Mouse (Mus musculus): ENCODE measurements around the gene Lhfpl5. TPM values are rescaled to one million over a fixed set of nuclear protein-coding genes. Genes with fewer than 3 reads are reported as not detected.

Lhfpl5 gene
- total RNA-seq, 2 experiments from 2014 or later, result 1.4 to 2.8 TPM

- intact Hi-C loops (cut with DNase I), result no loop called here
- DNase-seq (ENCODE audit: low spot score in 2 of 2), result no peak
These were observed 7.9 kb upstream of the Lhfpl5 start for GRCm38 (mm10) chr17:28567541-28567940.

GRCm38 (mm10) chr17:28571868-28572267 is 3.6 kb upstream of the Lhfpl5 start:
- intact Hi-C loops (cut with DNase I), result no loop called here
- DNase-seq (ENCODE audit: low spot score in 2 of 2), result no peak

GRCm38 (mm10) chr17:28572521-28572920 is 2.9 kb upstream of the Lhfpl5 start:
- DNase-seq (ENCODE audit: low spot score in 2 of 2), result no peak

GRCm38 (mm10) chr17:28572941-28573340 is 2.5 kb upstream of the Lhfpl5 start:
- intact Hi-C loops (cut with DNase I), result no loop called here
- peak in 1 of 2 experiments; percentile 74 for DNase-seq (ENCODE audit: low spot score in 2 of 2)

More at GRCm38 (mm10) chr17:28572521-28572920, 2.9 kb upstream of the Lhfpl5 start:
- intact Hi-C loops (cut with DNase I), result no loop called here

- intact Hi-C loops (cut with DNase I), result no loop called here
- no peak for DNase-seq (ENCODE audit: low spot score in 2 of 2)
These were observed 5.0 kb downstream of the Lhfpl5 start for GRCm38 (mm10) chr17:28580396-28580795.

GRCm38 (mm10) chr17:28581056-28581455 is 5.6 kb downstream of the Lhfpl5 start:
- intact Hi-C loops (cut with DNase I), result no loop called here

GRCm38 (mm10) chr17:28586509-28586908 is 11.1 kb downstream of the Lhfpl5 start:
- DNase-seq (ENCODE audit: low spot score in 2 of 2), result no peak
- intact Hi-C loops (cut with DNase I), result no loop called here

More at GRCm38 (mm10) chr17:28581056-28581455, 5.6 kb downstream of the Lhfpl5 start:
- DNase-seq (ENCODE audit: low spot score in 2 of 2), result no peak

- DNase-seq (ENCODE audit: low spot score in 2 of 2), result no peak
- intact Hi-C loops (cut with DNase I), result no loop called here
These were observed 13.2 kb downstream of the Lhfpl5 start for GRCm38 (mm10) chr17:28588591-28588990.

- DNase-seq (ENCODE audit: low spot score in 2 of 2), result no peak
- intact Hi-C loops (cut with DNase I), result no loop called here
These were observed 15.2 kb downstream of the Lhfpl5 start for GRCm38 (mm10) chr17:28590596-28590995.

- intact Hi-C loops (cut with DNase I), result no loop called here
These were observed 16.0 kb downstream of the Lhfpl5 start for GRCm38 (mm10) chr17:28591476-28591875.

GRCm38 (mm10) chr17:28592998-28593397 is 17.6 kb downstream of the Lhfpl5 start:
- peak; percentile 66 to 88 for DNase-seq (ENCODE audit: low spot score in 2 of 2)
- intact Hi-C loops (cut with DNase I), result loop anchor here (2.0 kb wide), 1 partner anchor 56 kb away; no protein-coding TSS in a partner anchor

More at GRCm38 (mm10) chr17:28591476-28591875, 16.0 kb downstream of the Lhfpl5 start:
- DNase-seq (ENCODE audit: low spot score in 2 of 2), result no peak

- no peak for DNase-seq (ENCODE audit: low spot score in 2 of 2)
- intact Hi-C loops (cut with DNase I), result loop anchor here (2.0 kb wide), 1 partner anchor 55 kb away; no protein-coding TSS in a partner anchor
These were observed 18.5 kb downstream of the Lhfpl5 start for GRCm38 (mm10) chr17:28593965-28594364.

- intact Hi-C loops (cut with DNase I), result no loop called here
- no peak for DNase-seq (ENCODE audit: low spot score in 2 of 2)
These were observed 25.3 kb downstream of the Lhfpl5 start for GRCm38 (mm10) chr17:28600780-28601179.

GRCm38 (mm10) chr17:28601557-28602250 is 26.3 kb downstream of the Lhfpl5 start:
- intact Hi-C loops (cut with DNase I), result no loop called here
- no peak for DNase-seq (ENCODE audit: low spot score in 2 of 2)

GRCm38 (mm10) chr17:28609543-28609942 is 34.1 kb downstream of the Lhfpl5 start:
- intact Hi-C loops (cut with DNase I), result no loop called here
- DNase-seq (ENCODE audit: low spot score in 2 of 2), result no peak

- intact Hi-C loops (cut with DNase I), result no loop called here
- DNase-seq (ENCODE audit: low spot score in 2 of 2), result no peak
These were observed 37.2 kb downstream of the Lhfpl5 start for GRCm38 (mm10) chr17:28612603-28613002.

- DNase-seq (ENCODE audit: low spot score in 2 of 2), result no peak
- intact Hi-C loops (cut with DNase I), result no loop called here
These were observed 37.7 kb downstream of the Lhfpl5 start for GRCm38 (mm10) chr17:28613096-28613495.

GRCm38 (mm10) chr17:28615332-28615731 is 39.9 kb downstream of the Lhfpl5 start:
- DNase-seq (ENCODE audit: low spot score in 2 of 2), result no peak
- intact Hi-C loops (cut with DNase I), result no loop called here

- intact Hi-C loops (cut with DNase I), result no loop called here
- no peak for DNase-seq (ENCODE audit: low spot score in 2 of 2)
These were observed 42.2 kb downstream of the Lhfpl5 start for GRCm38 (mm10) chr17:28617636-28618035.

GRCm38 (mm10) chr17:28618124-28618523 is 42.7 kb downstream of the Lhfpl5 start:
- intact Hi-C loops (cut with DNase I), result no loop called here
- no peak for DNase-seq (ENCODE audit: low spot score in 2 of 2)

- intact Hi-C loops (cut with DNase I), result no loop called here
- no peak for DNase-seq (ENCODE audit: low spot score in 2 of 2)
These were observed 43.3 kb downstream of the Lhfpl5 start for GRCm38 (mm10) chr17:28618775-28619174.

Data from left cerebral cortex, postnatal 25 days (tissue).